Mouse (Mus musculus) heart, adult 2 months (tissue): ENCODE measurements around the gene Otc.
A peak's percentile ranks its signal among the peaks of the same experiment; 100 is the strongest.

Experiments used
- CTCF ChIP-seq: fragments of 200-600 bp; IDR thresholded peaks from 2 replicates; pipeline ENCODE4 v1.8.1; 2022; ENCODE audit warnings: antibody characterized with exemption, mild to moderate bottlenecking, moderate library complexity
- EP300 ChIP-seq: fragments of 200-500 bp; IDR thresholded peaks from 2 replicates; pipeline ENCODE4 v1.6.1; 2011; ENCODE audit warnings: low read depth, low read length, control low read depth; ENCODE audit not compliant: insufficient read depth
- POLR2A ChIP-seq: fragments of 200-500 bp; IDR thresholded peaks from 2 replicates; pipeline ENCODE4 v1.6.1; 2011; ENCODE audit warnings: mild to moderate bottlenecking, low read depth, low read length, control low read depth; ENCODE audit not compliant: insufficient read depth

GRCm38 (mm10) chrX:10216410-10216949 lies 35.6 kb upstream of the Otc start, which contains the start of gene Rpgr:
- no peak for TF ChIP-seq POLR2A
- peak; percentile 89 for TF ChIP-seq CTCF
- 0 out of 2 replicates have a peak, but pooled peaks have one; percentile 48 for TF ChIP-seq EP300
